Mouse (Mus musculus): ENCODE results near the gene Gm10282. TPM values are rescaled to one million over a fixed set of nuclear protein-coding genes. Genes with fewer than 3 reads are reported as not detected.

The Gm10282 gene
- total and polyA plus RNA-seq, 2 experiments = 0.37 to 1.0 TPM

- H3K9ac ChIP-seq (ENCODE audit: low read depth, low read length) = no peak overlapping the region
- TF ChIP-seq CTCF (IDR thresholded peaks at IDR 0.05; ENCODE audit: low read depth, low read length) (no peak), POLR2A (IDR thresholded peaks at IDR 0.05; ENCODE audit: extremely low read depth, insufficient read depth, low read length) (no peak)
- DNase-seq (ENCODE audit: extremely low read depth, low read depth, low spot score) = no peak
- no peaks in the 10 kb centered on the region for H3K27me3 ChIP-seq (ENCODE audit: control insufficient read depth, insufficient read depth, low read length)
- 90% methylated on average over 9 of the region's 9 CpGs for WGBS
- H3K36me3 ChIP-seq (ENCODE audit: control insufficient read depth, insufficient read depth, low read length) = no peaks in the 10 kb centered on the region
- no peak overlapping the region for H3K27ac ChIP-seq (replicated peaks; ENCODE audit: insufficient read depth, low read depth, low read length)
- H3K79me2 ChIP-seq (ENCODE audit: control insufficient read depth, insufficient read depth, low read length) = no peaks in the 10 kb centered on the region
- peaks cover 5% of the 10 kb centered on the region; the same call in 1 of the 2 replicates for H3K4me1 ChIP-seq (ENCODE audit: control insufficient read depth, insufficient read depth, low read length)
- H3K4me3 ChIP-seq (ENCODE audit: insufficient read depth, low read depth, low read length) = no peak overlapping the region
These were observed 4.2 kb downstream of the Gm10282 start for GRCm38 (mm10) chr8:72300654-72301400.

GRCm38 (mm10) chr8:72298928-72299327 is 6.1 kb downstream of the Gm10282 start:
- no peaks in the 10 kb centered on the region for H3K27me3 ChIP-seq (ENCODE audit: control insufficient read depth, insufficient read depth, low read length)
- H3K36me3 ChIP-seq (ENCODE audit: control insufficient read depth, insufficient read depth, low read length) = no peaks in the 10 kb centered on the region
- 100% methylated on average over 1 of the region's 1 CpGs for WGBS
- H3K79me2 ChIP-seq (ENCODE audit: control insufficient read depth, insufficient read depth, low read length) = no peaks in the 10 kb centered on the region
- DNase-seq (ENCODE audit: extremely low read depth, low read depth, low spot score) = no peak
- TF ChIP-seq CTCF (IDR thresholded peaks at IDR 0.05; ENCODE audit: low read depth, low read length) (no peak), POLR2A (IDR thresholded peaks at IDR 0.05; ENCODE audit: extremely low read depth, insufficient read depth, low read length) (no peak)
- H3K9ac ChIP-seq (ENCODE audit: low read depth, low read length) = no peak overlapping the region
- no peak overlapping the region for H3K27ac ChIP-seq (replicated peaks; ENCODE audit: insufficient read depth, low read depth, low read length)
- H3K4me3 ChIP-seq (ENCODE audit: insufficient read depth, low read depth, low read length) = no peak overlapping the region
- peaks cover 10% of the 10 kb centered on the region; the same call in 1 of the 2 replicates for H3K4me1 ChIP-seq (ENCODE audit: control insufficient read depth, insufficient read depth, low read length)

- WGBS = 91% methylated on average over 8 of the region's 8 CpGs
- H3K4me3 ChIP-seq (ENCODE audit: insufficient read depth, low read depth, low read length) = no peak overlapping the region
- H3K4me1 ChIP-seq (ENCODE audit: control insufficient read depth, insufficient read depth, low read length) = peaks cover 7% of the 10 kb centered on the region; the same call in 1 of the 2 replicates
- no peaks in the 10 kb centered on the region for H3K27me3 ChIP-seq (ENCODE audit: control insufficient read depth, insufficient read depth, low read length)
- H3K9ac ChIP-seq (ENCODE audit: low read depth, low read length) = no peak overlapping the region
- no peaks in the 10 kb centered on the region for H3K36me3 ChIP-seq (ENCODE audit: control insufficient read depth, insufficient read depth, low read length)
- H3K27ac ChIP-seq (replicated peaks; ENCODE audit: insufficient read depth, low read depth, low read length) = 0 out of 2 replicates have a peak overlapping the region, but pooled peaks have one; percentile 6
- no peaks in the 10 kb centered on the region for H3K79me2 ChIP-seq (ENCODE audit: control insufficient read depth, insufficient read depth, low read length)
- TF ChIP-seq CTCF (IDR thresholded peaks at IDR 0.05; ENCODE audit: low read depth, low read length) (no peak), POLR2A (IDR thresholded peaks at IDR 0.05; ENCODE audit: extremely low read depth, insufficient read depth, low read length) (no peak)
- no peak for DNase-seq (ENCODE audit: extremely low read depth, low read depth, low spot score)
These were observed 8.5 kb downstream of the Gm10282 start for GRCm38 (mm10) chr8:72296561-72296960.

GRCm38 (mm10) chr8:72295679-72296078 is 9.4 kb downstream of the Gm10282 start:
- peak; percentile 51 for DNase-seq (ENCODE audit: extremely low read depth, low read depth, low spot score)
- Histone ChIP-seq H3K4me1 (ENCODE audit: control insufficient read depth, insufficient read depth, low read length) (peaks cover 7% of the 10 kb centered on the region; the same call in 1 of the 2 replicates), H3K27ac (replicated peaks; ENCODE audit: insufficient read depth, low read depth, low read length) (peak overlapping the region; percentile 82), H3K79me2 (ENCODE audit: control insufficient read depth, insufficient read depth, low read length) (no peaks in the 10 kb centered on the region), H3K27me3 (ENCODE audit: control insufficient read depth, insufficient read depth, low read length) (no peaks in the 10 kb centered on the region), H3K4me3 (ENCODE audit: insufficient read depth, low read depth, low read length) (no peak overlapping the region), H3K36me3 (ENCODE audit: control insufficient read depth, insufficient read depth, low read length) (no peaks in the 10 kb centered on the region), H3K9ac (ENCODE audit: low read depth, low read length) (peak overlapping the region; percentile 34; the same call in 1 of the 2 replicates)
- 58% methylated on average over 8 of the region's 8 CpGs for WGBS
- TF ChIP-seq POLR2A (IDR thresholded peaks at IDR 0.05; ENCODE audit: extremely low read depth, insufficient read depth, low read length) (peak; percentile 78; the same call in 1 of the 2 replicates), CTCF (IDR thresholded peaks at IDR 0.05; ENCODE audit: low read depth, low read length) (no peak)

- Histone ChIP-seq H3K79me2 (ENCODE audit: control insufficient read depth, insufficient read depth, low read length) (no peaks in the 10 kb centered on the region), H3K27me3 (ENCODE audit: control insufficient read depth, insufficient read depth, low read length) (no peaks in the 10 kb centered on the region), H3K4me1 (ENCODE audit: control insufficient read depth, insufficient read depth, low read length) (peaks cover 7% of the 10 kb centered on the region; the same call in 1 of the 2 replicates), H3K36me3 (ENCODE audit: control insufficient read depth, insufficient read depth, low read length) (no peaks in the 10 kb centered on the region), H3K9ac (ENCODE audit: low read depth, low read length) (no peak overlapping the region), H3K27ac (replicated peaks; ENCODE audit: insufficient read depth, low read depth, low read length) (peak overlapping the region; percentile 82), H3K4me3 (ENCODE audit: insufficient read depth, low read depth, low read length) (no peak overlapping the region)
- TF ChIP-seq CTCF (IDR thresholded peaks at IDR 0.05; ENCODE audit: low read depth, low read length) = no peak
- no peak for TF ChIP-seq POLR2A (IDR thresholded peaks at IDR 0.05; ENCODE audit: extremely low read depth, insufficient read depth, low read length)
- DNase-seq (ENCODE audit: extremely low read depth, low read depth, low spot score) = no peak
- 66% methylated on average over 3 of the region's 3 CpGs for WGBS
These were observed 9.9 kb downstream of the Gm10282 start for GRCm38 (mm10) chr8:72295125-72295524.

- Histone ChIP-seq H3K27ac (replicated peaks; ENCODE audit: insufficient read depth, low read depth, low read length) (no peak overlapping the region), H3K79me2 (ENCODE audit: control insufficient read depth, insufficient read depth, low read length) (no peaks in the 10 kb centered on the region), H3K4me3 (ENCODE audit: insufficient read depth, low read depth, low read length) (no peak overlapping the region), H3K36me3 (ENCODE audit: control insufficient read depth, insufficient read depth, low read length) (no peaks in the 10 kb centered on the region), H3K9ac (ENCODE audit: low read depth, low read length) (no peak overlapping the region), H3K27me3 (ENCODE audit: control insufficient read depth, insufficient read depth, low read length) (no peaks in the 10 kb centered on the region), H3K4me1 (ENCODE audit: control insufficient read depth, insufficient read depth, low read length) (peaks cover 7% of the 10 kb centered on the region; the same call in 1 of the 2 replicates)
- DNase-seq (ENCODE audit: extremely low read depth, low read depth, low spot score) = no peak
- no peak for TF ChIP-seq CTCF (IDR thresholded peaks at IDR 0.05; ENCODE audit: low read depth, low read length)
- no peak for TF ChIP-seq POLR2A (IDR thresholded peaks at IDR 0.05; ENCODE audit: extremely low read depth, insufficient read depth, low read length)
These were observed 11.8 kb downstream of the Gm10282 start for GRCm38 (mm10) chr8:72293309-72293708.

Data from liver, adult 2 months (tissue).